Mouse (Mus musculus) neutrophil, adult 5-6 weeks (primary cell): ENCODE measurements around the gene Tmem87b. TPM values are rescaled to one million over a fixed set of nuclear protein-coding genes. Genes with fewer than 3 reads are reported as not detected.

ENCODE experiments used
- ATAC-seq: fragments of 151-379, 151-347 bp; 2 replicates; pipeline ENCODE4 v1.8.0; 2017; ENCODE audit warnings: mild to moderate bottlenecking, moderate TSS enrichment; ENCODE audit not compliant: insufficient number of reproducible peaks, poor library complexity, low FRiP score, severe bottlenecking; ENCODE audit errors: extremely low read depth
- total RNA-seq: library from RNA; stranded (forward); fragments of 200-1000 nt; gene quantifications from 2 replicates; pipeline ENCODE4 v1.2.3, GENCODE M21; 2017

Tmem87b gene
- total RNA-seq, 1 experiment from 2014 or later, result 49.2 TPM

- no peak for ATAC-seq
These were observed 1.0 kb upstream of the Tmem87b start for GRCm38 (mm10) chr2:128816916-128817315.

- ATAC-seq, result peak; percentile 31
These were observed 532 bp upstream of the Tmem87b start for GRCm38 (mm10) chr2:128817387-128817785.

DNA sequence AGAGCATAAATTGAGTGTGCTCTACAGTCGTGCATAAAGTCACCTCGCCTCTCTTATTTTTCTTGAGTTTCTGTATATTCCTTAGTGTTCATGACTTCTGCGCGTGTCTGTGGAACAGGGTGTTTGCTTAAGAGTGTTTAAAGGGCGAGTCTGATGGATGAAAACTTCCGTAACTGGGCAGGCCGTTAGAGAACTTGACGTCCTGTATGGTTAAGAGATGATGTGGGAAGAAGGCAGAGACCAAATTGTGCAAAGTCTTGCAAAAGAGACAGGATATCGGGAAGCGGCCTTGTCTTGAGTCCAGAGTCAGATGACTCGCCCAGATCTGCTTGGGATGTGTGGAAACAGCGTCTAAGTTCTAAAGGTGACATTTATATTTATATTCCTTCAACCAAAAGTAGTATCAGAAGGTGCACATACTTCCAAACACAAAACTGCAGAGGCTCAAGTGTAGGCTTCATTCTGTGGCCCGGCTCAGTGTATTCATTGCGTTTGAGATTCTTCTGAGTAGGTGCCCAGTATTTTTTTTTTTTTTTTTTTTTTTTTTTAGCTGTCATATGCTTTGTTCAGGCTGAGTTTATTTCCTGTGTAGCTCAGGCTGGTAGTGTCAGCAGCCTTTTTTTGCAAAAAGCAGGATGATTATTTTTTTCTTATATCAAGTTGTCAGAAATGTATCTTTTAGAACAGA is 1.2 kb downstream of the Tmem87b start:
- ATAC-seq, result no peak

GRCm38 (mm10) chr2:128820631-128821030 is 2.7 kb downstream of the Tmem87b start:
- ATAC-seq, result no peak

DNA sequence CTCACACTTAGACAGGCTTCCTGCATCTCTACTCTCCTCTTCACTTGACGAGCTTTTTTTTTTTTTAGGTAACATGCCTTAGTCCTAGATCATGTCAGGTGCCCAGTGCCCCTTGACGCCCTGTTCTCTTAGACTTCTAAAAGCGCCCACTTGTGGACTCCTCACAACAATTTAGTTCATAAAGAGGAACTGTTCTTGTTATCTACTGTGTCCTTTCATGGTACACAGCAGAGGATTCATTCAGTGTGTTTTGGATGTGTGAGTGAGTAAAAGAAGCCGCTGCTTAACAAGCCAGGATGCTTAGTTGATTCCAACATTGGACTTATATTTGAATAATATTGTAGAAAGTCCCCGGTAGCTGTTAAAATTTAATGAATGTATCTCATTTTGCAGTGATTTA is 6.0 kb downstream of the Tmem87b start:
- no peak for ATAC-seq

DNA sequence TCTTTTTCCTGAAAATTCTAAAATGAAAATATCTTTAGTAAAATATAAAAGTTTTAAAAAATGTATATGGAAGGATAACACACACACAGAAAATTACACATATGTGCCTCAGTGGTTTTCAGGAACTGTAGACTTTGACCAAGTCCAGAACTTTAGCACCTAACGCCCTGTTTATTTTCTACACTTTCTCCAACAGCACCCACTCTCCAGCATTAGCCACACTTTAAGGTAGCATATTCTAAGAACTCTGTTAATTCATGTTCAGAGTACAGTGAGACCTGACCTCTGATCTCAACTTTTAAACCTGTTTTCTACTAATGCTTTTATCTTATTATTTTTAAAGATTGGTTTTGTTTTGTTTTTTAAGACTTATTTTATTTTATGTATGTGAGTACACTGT is 9.9 kb downstream of the Tmem87b start:
- ATAC-seq, result no peak

DNA sequence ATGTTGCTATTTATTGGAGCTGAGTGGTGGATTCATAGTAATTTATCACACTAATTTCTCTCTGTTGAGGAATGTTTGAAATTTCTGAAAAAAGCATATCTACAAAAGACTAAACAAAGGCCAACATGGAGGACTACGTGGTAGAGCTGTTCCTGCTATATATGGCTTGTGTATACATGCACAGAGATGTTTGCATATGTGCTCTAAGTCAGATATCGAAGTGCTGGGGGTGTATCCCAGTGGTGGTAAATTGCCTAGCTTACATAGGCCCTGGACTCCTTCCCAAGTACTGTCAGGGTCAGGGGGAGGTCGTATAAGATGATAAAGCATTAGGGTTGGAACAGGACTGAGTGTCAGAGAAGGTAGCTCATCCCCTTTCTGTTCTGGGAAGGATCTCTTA is 14.7 kb downstream of the Tmem87b start:
- ATAC-seq, result no peak

DNA sequence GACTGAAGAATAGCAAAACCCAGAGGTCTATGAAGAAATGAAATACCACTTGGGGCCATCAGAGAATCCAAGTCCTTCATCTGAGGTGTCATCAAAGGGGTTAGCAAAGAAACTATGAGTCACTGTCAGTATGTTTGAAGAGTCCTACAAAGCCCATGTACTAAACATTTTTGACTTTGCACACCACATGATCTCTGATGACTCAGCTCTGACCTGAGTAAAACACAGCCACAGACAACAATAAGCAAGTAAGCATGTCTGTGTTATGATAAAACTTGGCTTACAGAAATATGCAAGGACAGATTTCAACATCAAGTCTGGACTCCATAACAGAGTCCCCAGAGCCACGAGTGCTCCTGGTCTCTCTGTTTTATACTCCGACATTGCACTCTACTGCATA is 15.1 kb downstream of the Tmem87b start:
- no peak for ATAC-seq

GRCm38 (mm10) chr2:128833435-128833834 is 15.5 kb downstream of the Tmem87b start:
- no peak for ATAC-seq

DNA sequence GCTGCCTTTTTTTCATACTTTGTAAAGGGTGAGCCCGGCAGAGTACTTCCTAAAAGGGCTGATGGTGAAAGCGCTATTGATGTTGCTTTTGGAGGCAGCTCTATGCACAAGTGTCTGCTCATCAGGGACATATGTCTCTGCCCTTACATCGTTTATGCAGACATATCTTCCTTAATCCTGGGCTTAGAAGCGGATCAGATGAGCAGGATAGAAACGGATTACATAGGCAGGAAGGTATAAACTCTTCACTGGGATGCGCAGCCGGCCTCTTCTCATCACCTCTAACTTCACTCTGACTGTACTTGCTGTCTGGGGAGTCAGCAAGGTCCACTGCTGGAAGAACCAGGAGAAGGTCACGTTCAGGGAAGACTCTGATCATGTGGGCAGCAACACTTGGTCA is 19.6 kb downstream of the Tmem87b start:
- ATAC-seq, result no peak

DNA sequence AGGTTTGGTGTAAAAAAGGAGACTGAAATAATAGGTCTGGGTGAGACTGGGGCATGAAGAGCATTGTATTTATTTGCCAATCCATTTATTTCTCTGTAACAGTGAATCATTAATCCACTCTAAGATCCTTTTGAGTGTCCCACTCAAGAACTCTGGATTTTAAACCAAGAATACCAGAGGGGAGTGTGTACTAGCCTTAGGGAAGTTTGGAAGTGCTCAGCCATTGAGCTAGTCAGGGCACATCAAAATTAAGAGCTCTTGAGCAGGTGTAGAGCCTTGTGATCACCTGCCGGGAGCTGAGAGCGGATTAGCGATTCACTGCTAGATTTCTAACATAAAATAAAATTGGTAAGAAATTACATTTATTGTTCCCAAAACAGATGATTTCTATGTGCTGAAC is 20.7 kb downstream of the Tmem87b start:
- no peak for ATAC-seq

DNA sequence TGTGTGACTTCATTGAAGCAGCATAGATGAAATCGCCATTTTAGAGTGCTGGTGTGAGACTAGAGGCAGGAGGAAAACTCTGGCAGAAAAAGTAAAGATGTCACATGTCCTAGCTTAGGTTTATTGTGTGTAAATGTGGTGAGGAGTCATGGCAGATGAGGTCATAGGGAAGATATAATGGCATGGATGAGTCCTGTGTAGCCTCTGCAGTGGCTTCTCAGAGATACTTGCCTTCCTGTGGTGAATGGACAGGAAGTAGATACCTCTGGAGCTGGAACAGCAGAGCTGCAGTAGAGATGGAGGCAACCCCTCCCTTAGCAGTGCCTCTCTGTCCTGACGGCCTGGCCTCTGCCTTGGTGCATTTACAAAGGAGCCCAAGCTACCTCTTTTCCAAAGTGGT is 21.6 kb downstream of the Tmem87b start:
- no peak for ATAC-seq

GRCm38 (mm10) chr2:128842437-128842836 is 24.5 kb downstream of the Tmem87b start:
- ATAC-seq, result no peak

DNA sequence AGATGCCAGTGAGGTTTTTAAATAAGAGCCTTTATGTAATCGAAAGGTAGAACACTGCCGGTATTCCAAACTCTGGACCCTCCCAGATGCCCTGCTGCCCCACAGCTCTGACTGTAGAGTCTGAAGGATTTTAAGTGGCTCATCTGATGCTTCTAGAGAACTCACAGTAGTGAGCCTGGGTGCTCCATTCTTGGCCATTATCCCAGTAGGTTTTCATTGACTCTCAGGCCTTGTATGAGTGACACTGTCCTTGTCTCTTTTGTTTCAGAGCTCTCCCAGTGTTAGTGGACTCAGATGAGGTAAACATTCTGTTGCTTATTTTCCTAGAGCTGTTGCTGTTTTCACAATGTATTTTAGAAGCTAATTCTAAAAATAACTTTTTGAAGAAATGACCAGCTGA is 32.1 kb downstream of the Tmem87b start:
- no peak for ATAC-seq

DNA sequence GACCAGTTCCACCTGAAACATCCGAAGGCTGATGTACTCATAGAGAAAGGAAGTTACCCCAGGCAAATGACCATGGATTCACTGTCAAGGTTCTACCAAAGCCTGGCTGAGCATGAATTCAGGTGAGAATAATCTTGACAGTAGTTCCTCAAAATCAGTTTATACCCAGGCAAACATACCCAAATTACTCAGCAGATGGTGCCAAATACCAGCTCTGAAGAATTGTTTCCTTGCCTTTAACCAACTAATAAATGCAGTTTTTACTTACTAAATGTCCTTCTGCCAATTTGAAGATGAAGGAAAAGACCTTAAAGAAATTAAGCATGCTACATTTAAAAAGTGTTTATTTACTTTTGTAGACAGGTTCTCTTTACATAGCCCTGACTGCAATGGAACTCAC is 38.8 kb downstream of the Tmem87b start:
- ATAC-seq, result no peak

- ATAC-seq, result no peak
These were observed 41.0 kb downstream of the Tmem87b start for GRCm38 (mm10) chr2:128858962-128859361.

DNA sequence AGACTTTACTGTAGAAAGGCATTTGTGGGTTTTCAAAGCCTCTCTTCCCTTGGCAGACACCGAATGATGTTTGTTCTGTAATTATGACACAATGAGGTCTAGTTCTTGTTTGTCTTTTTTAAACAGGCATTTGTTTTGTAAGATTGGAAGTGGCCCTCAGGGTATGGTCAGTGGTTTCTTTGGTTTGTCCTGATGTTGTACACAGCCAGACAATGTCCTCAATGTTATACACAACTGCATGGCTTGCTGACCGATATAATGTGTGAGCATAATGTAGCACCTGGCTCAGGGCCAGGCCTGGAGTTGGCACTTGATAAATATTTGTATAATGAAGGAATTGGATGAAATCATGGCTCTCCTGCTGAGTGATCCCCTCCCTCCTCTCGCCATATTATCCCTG is 41.9 kb downstream of the Tmem87b start:
- no peak for ATAC-seq

- no peak for ATAC-seq
These were observed 44.7 kb downstream of the Tmem87b start, which contains the start of gene Fbln7 for GRCm38 (mm10) chr2:128862636-128863035. Gene Fbln7, plus strand, starts transcription at chr2:128862981.

GRCm38 (mm10) chr2:128863777-128864331 is 45.9 kb downstream of the Tmem87b start:
- no peak for ATAC-seq

DNA sequence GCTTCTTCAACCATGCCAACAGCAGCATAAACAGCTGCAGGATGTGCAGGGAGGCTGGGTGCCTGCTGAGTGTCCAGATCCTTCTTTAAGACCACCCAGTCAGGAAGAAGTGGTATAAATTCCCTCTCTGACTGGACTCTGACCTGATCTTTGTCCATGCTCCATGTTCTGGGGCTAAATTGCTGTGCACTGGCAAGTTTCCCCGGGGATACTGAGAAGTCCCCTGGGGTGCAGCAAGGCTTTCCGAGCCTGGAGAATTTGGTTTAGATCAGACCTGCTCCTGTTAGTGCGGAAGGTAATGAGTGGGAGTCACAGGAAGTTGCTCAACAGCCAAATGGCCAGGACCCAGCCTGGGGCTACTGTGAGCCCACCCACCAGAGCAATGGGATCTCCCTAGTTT is 47.1 kb downstream of the Tmem87b start:
- ATAC-seq, result no peak

- no peak for ATAC-seq
These were observed 53.7 kb downstream of the Tmem87b start for GRCm38 (mm10) chr2:128871656-128872055.
